Mouse (Mus musculus): Measurements from ENCODE around the gene Adat1.

DNA sequence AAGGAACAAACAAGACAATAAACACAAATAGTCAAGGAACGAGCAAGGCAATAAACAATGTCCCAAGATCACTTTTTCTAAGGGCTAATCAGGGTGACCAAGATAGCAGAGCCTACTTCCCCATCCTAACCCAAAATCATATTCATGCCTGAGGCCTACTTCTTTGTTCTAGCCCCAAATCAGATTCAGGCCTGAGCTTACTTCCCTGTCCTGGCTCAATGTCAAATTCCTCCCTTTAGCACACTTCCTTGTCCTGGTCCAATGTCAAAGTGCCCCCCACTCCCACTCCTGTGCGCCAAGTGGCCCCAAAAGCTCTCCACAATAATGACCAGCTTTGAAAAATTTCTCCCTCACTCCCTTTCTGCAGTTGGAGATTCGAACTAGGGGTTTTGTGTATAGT lies 54.9 kb downstream of the Adat1 start:
- TF ChIP-seq POLR2A (IDR thresholded peaks at IDR 0.05; ENCODE audit: low read depth, low read length) (no peak), CTCF (IDR thresholded peaks at IDR 0.05; ENCODE audit: borderline replicate concordance, insufficient read depth, low read length) (no peak)
